Mouse (Mus musculus): ENCODE results near the gene Dlx4. TPM values are rescaled to one million over a fixed set of nuclear protein-coding genes. Genes with fewer than 3 reads are reported as not detected.

The Dlx4 gene
- polyA plus RNA-seq, 1 experiment from 2014 or later: 3.2 TPM

DNA sequence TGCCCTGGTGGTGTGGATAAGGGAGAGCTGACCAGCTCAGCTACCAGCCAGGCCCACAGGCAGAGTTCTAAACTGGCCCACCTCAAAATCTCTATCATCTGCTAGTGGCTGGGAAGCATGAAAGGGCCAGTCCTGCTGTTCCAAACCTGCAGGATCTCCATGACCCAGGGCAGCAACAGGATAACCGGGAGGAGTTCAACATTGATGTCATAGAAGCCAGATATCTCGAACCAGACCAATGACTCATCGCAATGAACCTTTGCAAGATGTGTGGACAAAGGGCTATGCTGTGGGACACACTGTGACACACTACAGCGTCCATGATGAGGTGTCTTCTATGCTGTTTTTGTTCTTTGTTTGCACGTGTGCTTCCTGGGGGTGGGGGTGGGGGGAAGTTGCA lies 53.0 kb downstream of the Dlx4 start:
- Histone ChIP-seq H3K4me1 (ENCODE audit: control insufficient read depth, insufficient read depth, low read length) (peaks cover 16% of the 10 kb centered on the region), H3K27ac (replicated peaks; ENCODE audit: low read depth, low read length) (no peak overlapping the region), H3K27me3 (replicated peaks; ENCODE audit: control insufficient read depth, insufficient read depth, low read length) (no peaks in the 10 kb centered on the region), H3K9ac (ENCODE audit: low read depth, low read length) (no peak overlapping the region), H3K4me3 (ENCODE audit: low read depth, low read length) (no peak overlapping the region), H3K4me2 (ENCODE audit: low read depth, low read length) (no peak overlapping the region), H3K36me3 (ENCODE audit: control insufficient read depth, insufficient read depth, low read length) (no peaks in the 10 kb centered on the region), H3K9me3 (ENCODE audit: control insufficient read depth, low read length) (no peaks in the 10 kb centered on the region)
- no peak for DNase-seq (ENCODE audit: low spot score)
- 77% methylated on average over 5 of the region's 5 CpGs for WGBS
- no peak for ATAC-seq (ENCODE audit: low read depth)

Other genes with a start within 250 kb of the Dlx4 start
- gene Col1a1, start 210.0 kb downstream of the Dlx4 start, polyA plus RNA-seq (2014; fragmentation: Nextera tagmentation; extraction: Ambion mirVana): 3,653 and 4,731 TPM in 2 replicates
- 0.25 and 0.61 TPM in 2 replicates for gene Hils1, start 178.7 kb downstream of the Dlx4 start, polyA plus RNA-seq (2014; fragmentation: Nextera tagmentation; extraction: Ambion mirVana)
- gene Sgca, start 169.9 kb downstream of the Dlx4 start, polyA plus RNA-seq (2014; fragmentation: Nextera tagmentation; extraction: Ambion mirVana): 18.6 and 19.5 TPM in 2 replicates
- 16.0 and 16.1 TPM in 2 replicates for gene Ppp1r9b, start 155.2 kb downstream of the Dlx4 start, polyA plus RNA-seq (2014; fragmentation: Nextera tagmentation; extraction: Ambion mirVana)
- gene Samd14, start 136.4 kb downstream of the Dlx4 start, polyA plus RNA-seq (2014; fragmentation: Nextera tagmentation; extraction: Ambion mirVana): 21.9 and 29.0 TPM in 2 replicates
- 37.8 and 41.6 TPM in 2 replicates for gene Pdk2, start 104.9 kb downstream of the Dlx4 start, polyA plus RNA-seq (2014; fragmentation: Nextera tagmentation; extraction: Ambion mirVana)
- 8.3 and 9.4 TPM in 2 replicates for gene Itga3, start 69.5 kb downstream of the Dlx4 start, polyA plus RNA-seq (2014; fragmentation: Nextera tagmentation; extraction: Ambion mirVana)
- 16.1 and 20.2 TPM in 2 replicates for gene Dlx3, start 26.1 kb downstream of the Dlx4 start, polyA plus RNA-seq (2014; fragmentation: Nextera tagmentation; extraction: Ambion mirVana)
- gene Tac4, start 115.3 kb upstream of the Dlx4 start, polyA plus RNA-seq (2014; fragmentation: Nextera tagmentation; extraction: Ambion mirVana): not detected in 2 replicates
- 57.9 and 66.5 TPM in 2 replicates for gene Kat7, start 164.0 kb upstream of the Dlx4 start, polyA plus RNA-seq (2014; fragmentation: Nextera tagmentation; extraction: Ambion mirVana)
- 15.2 and 15.5 TPM in 2 replicates for gene Fam117a, start 190.8 kb upstream of the Dlx4 start, polyA plus RNA-seq (2014; fragmentation: Nextera tagmentation; extraction: Ambion mirVana)
- gene Slc35b1, start 238.4 kb upstream of the Dlx4 start, polyA plus RNA-seq (2014; fragmentation: Nextera tagmentation; extraction: Ambion mirVana): 105 and 108 TPM in 2 replicates

Measured in embryonic facial prominence, embryonic 14.5 days (tissue).